Mouse (Mus musculus) erythroblast, adult 5-6 weeks (primary cell): ENCODE data around the gene Psmd5. TPM values are rescaled to one million over a fixed set of nuclear protein-coding genes. Genes with fewer than 3 reads are reported as not detected.
"Not testable (repeated sequence)": the region's sequence is repeated elsewhere in the genome, so short reads cannot be mapped to it uniquely, and the experiment has no call there.

Experiments
- ATAC-seq: replicated peaks from 2 replicates; pipeline ENCODE4 v1.8.0; 2016; ENCODE audit warnings: moderate number of reproducible peaks, mild to moderate bottlenecking, moderate TSS enrichment, inconsistent platforms; ENCODE audit not compliant: poor library complexity, low FRiP score, severe bottlenecking
- total RNA-seq, 2 experiments: library from RNA; stranded (forward) in 1 of 2; stranded (reverse) in 1 of 2; fragments of 150-400 nt in 1 of 2; fragments of 200-764, 138-1000 nt in 1 of 2; gene quantifications; 2 replicates each; pipeline versions ENCODE4 v1.2.3 to v1.2.4; 2015 to 2017; ENCODE audit warnings: low replicate concordance in 2 of 2

The Psmd5 gene
- total RNA-seq, 2 experiments from 2014 or later: 11.8 to 64.0 TPM

- not testable (repeated sequence) for ATAC-seq
Observed at GRCm38 (mm10) chr2:34832766-34833457, 41.9 kb downstream of the Psmd5 start, which contains the start of gene Gm34653. TSS of gene Gm34653 (plus strand) at chr2:34833007.

GRCm38 (mm10) chr2:34830066-34830465 lies 44.7 kb downstream of the Psmd5 start:
- ATAC-seq: not testable (repeated sequence)

- ATAC-seq: no peak
Observed at GRCm38 (mm10) chr2:34828026-34828425, 46.7 kb downstream of the Psmd5 start.

GRCm38 (mm10) chr2:34827591-34827990 lies 47.2 kb downstream of the Psmd5 start:
- ATAC-seq: no peak

- peak; percentile 51 for ATAC-seq
Observed at GRCm38 (mm10) chr2:34826460-34827231, 48.1 kb downstream of the Psmd5 start.

GRCm38 (mm10) chr2:34825827-34826459 lies 48.8 kb downstream of the Psmd5 start, which contains the start of gene Fbxw2:
TSS of gene Fbxw2 (minus strand) at chr2:34826311.
- peak; percentile 93 for ATAC-seq

GRCm38 (mm10) chr2:34818492-34818891 lies 56.3 kb downstream of the Psmd5 start:
- no peak for ATAC-seq

GRCm38 (mm10) chr2:34815893-34816292 lies 58.9 kb downstream of the Psmd5 start:
- peak; percentile 66; the same call in 1 of the 2 replicates for ATAC-seq

GRCm38 (mm10) chr2:34812706-34813105 lies 62.1 kb downstream of the Psmd5 start:
- ATAC-seq: no peak

GRCm38 (mm10) chr2:34810775-34811174 lies 64.0 kb downstream of the Psmd5 start:
- peak; percentile 58 for ATAC-seq

GRCm38 (mm10) chr2:34809568-34809967 lies 65.2 kb downstream of the Psmd5 start:
- no peak for ATAC-seq

- no peak for ATAC-seq
Observed at GRCm38 (mm10) chr2:34808057-34808456, 66.7 kb downstream of the Psmd5 start.

- 0 out of 2 replicates have a peak, but pooled peaks have one; percentile 13 for ATAC-seq
Observed at GRCm38 (mm10) chr2:34805364-34805950, 69.3 kb downstream of the Psmd5 start.

- peak; percentile 70 for ATAC-seq
Observed at GRCm38 (mm10) chr2:34804815-34805214, 70.0 kb downstream of the Psmd5 start.

- no peak for ATAC-seq
Observed at GRCm38 (mm10) chr2:34804172-34804571, 70.6 kb downstream of the Psmd5 start.

GRCm38 (mm10) chr2:34803746-34804145 lies 71.0 kb downstream of the Psmd5 start:
- no peak for ATAC-seq

GRCm38 (mm10) chr2:34802565-34803245 lies 72.1 kb downstream of the Psmd5 start:
- ATAC-seq: peak; percentile 24

GRCm38 (mm10) chr2:34801516-34802482 lies 73.0 kb downstream of the Psmd5 start:
- peak; percentile 76 for ATAC-seq
